Mouse (Mus musculus): ENCODE data around the gene Fchsd2. TPM values are rescaled to one million over a fixed set of nuclear protein-coding genes. Genes with fewer than 3 reads are reported as not detected.

Fchsd2 gene
- total RNA-seq, 2 experiments from 2014 or later, result 27.1 to 62.8 TPM

GRCm38 (mm10) chr7:101170482-101170881, 77.8 kb downstream of the Fchsd2 start:
- ATAC-seq (replicated peaks; ENCODE audit: poor library complexity), result no peak

DNA sequence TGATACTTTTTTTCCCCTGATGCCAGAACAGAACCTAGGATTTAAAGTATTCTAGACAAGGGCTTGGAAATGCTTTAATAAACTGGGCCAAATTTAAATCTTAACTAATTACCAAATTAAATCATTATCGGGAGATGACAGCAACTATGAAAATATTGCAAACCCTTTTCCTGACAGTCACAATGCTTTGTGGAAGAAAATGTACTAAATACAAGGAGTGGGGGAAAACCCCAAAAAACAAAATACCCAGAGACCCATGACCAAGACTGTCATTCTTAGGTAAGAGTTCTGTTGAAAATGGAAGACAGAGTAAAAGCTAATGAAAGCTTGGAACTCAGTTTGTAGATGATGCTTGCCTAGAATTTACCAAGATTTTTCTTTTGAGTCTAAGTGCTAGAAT, 78.3 kb downstream of the Fchsd2 start:
- no peak for ATAC-seq (replicated peaks; ENCODE audit: poor library complexity)

DNA sequence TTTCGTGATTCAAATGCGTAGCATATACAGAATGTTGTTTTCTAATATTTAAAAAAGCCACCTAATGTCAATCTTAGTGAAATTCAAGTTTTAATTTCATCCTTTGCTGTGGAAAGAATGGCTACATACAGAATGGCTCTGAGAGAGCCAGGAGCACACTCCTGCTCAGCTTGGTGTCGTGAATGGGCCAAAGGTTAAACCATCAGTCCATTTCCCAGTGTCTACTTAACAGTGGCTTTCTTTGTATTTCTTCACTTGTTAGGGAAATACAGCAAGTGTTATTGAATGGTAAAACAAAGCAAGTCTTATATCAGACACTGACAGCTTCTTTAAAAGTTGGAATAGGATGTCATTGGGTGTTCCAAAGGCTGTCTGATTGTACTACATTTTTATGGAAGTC, 80.7 kb downstream of the Fchsd2 start:
- no peak for ATAC-seq (replicated peaks; ENCODE audit: poor library complexity)

DNA sequence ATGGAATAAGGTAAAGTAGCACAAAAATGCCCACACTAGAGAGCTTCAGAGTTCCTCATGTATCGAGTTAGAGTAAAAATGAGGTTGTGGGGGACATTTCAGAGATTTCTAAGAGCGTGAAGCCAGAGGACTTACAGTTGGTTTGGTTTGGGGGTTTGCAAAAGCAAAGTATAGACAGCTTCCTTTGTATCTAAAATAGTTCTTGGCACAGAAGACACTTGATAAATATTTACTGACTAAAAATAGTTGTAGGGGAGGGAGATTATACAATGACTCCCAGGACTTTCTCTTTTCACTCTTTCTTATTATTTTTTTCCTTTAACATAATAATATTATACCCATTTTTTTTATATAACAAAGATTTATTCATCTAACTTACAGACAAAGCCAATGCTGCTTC, 86.1 kb downstream of the Fchsd2 start:
- ATAC-seq (replicated peaks; ENCODE audit: poor library complexity), result no peak

GRCm38 (mm10) chr7:101191326-101191969, 98.8 kb downstream of the Fchsd2 start:
- no peak for ATAC-seq (replicated peaks; ENCODE audit: poor library complexity)

DNA sequence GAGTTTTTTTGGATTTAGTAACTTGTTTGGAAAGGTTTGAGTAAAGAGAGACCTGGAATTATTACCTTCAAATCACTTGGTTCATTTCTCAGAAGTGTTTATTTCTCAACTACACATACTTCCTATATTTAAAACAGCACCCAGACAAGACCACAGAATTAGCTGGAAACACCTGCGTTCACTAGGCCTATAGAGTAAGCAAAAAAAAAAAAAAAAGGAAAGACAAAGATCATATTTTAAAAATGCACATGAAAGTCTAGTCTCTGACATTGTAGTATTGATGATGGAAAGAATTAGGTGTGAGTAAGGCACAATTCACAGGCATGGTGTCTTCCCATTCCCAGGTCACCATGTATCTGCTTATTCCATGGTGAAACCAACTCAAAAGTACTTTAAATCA, 118.2 kb downstream of the Fchsd2 start:
- ATAC-seq (replicated peaks; ENCODE audit: poor library complexity), result no peak

- ATAC-seq (replicated peaks; ENCODE audit: poor library complexity), result no peak
Measured at GRCm38 (mm10) chr7:101213515-101214263, 121.0 kb downstream of the Fchsd2 start.

- no peak for ATAC-seq (replicated peaks; ENCODE audit: poor library complexity)
Measured at GRCm38 (mm10) chr7:101216724-101217123, 124.1 kb downstream of the Fchsd2 start.

- ATAC-seq (replicated peaks; ENCODE audit: poor library complexity), result no peak
Measured at GRCm38 (mm10) chr7:101223501-101223900, 130.8 kb downstream of the Fchsd2 start.

GRCm38 (mm10) chr7:101229336-101229735, 136.7 kb downstream of the Fchsd2 start:
- ATAC-seq (replicated peaks; ENCODE audit: poor library complexity), result no peak

DNA sequence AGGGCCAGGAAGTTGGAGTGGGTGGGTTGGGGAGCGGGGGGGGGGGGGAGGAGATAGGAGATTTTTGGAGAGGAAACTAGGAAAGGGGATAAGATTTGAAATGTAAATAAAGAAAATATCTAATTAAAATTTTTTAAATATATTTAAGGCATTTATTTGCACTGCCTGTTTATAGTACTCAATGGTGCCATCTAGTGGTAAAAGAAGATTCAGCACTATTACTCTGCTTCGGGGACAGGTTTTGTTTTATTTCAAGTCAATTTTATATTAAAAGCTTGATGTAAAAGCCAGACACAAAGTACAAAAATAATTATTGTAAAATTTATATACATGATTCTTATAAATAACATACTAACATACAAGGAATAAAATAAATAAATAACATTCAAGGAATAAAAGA, 138.8 kb downstream of the Fchsd2 start:
- 0 out of 2 replicates have a peak, but pooled peaks have one; percentile 48 for ATAC-seq (replicated peaks; ENCODE audit: poor library complexity)

DNA sequence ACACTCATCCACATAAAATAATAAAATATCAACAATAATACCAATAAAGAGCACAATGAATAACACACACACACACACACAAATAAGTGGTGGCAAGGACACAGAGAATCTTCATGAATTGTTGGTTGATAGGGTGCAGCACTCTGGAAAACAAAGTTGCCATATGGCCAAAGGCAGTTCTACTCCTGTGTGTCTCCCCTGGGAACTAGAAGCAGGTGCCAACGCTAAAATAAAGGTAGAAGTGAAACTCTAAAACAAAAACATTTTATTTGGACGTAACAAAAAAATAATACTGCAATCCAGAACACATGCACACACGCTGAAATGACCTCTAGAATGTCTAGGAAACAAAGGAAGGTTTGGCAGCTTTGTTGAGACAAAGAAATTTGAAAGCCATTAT, 140.1 kb downstream of the Fchsd2 start:
- no peak for ATAC-seq (replicated peaks; ENCODE audit: poor library complexity)

GRCm38 (mm10) chr7:101236712-101237473, 144.2 kb downstream of the Fchsd2 start:
- no peak for ATAC-seq (replicated peaks; ENCODE audit: poor library complexity)

DNA sequence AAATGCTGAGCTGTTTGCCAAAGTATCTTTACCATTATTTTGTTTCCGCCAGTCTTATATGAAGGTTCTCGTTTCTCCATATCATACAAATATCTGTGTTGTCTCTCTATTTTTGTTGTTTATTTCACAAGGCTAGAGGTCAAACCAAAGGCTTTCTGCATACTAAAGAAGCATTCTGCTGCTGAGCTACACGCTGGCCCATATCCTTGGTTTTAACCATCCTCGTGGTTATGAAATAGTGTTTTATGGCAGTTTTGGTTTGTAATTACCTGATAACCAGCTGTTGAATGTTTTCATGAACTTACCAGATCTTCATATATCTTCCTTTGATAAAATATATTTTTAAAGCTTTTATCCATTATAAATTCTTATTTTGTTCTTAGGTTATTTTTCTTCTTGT, 156.1 kb downstream of the Fchsd2 start:
- no peak for ATAC-seq (replicated peaks; ENCODE audit: poor library complexity)

DNA sequence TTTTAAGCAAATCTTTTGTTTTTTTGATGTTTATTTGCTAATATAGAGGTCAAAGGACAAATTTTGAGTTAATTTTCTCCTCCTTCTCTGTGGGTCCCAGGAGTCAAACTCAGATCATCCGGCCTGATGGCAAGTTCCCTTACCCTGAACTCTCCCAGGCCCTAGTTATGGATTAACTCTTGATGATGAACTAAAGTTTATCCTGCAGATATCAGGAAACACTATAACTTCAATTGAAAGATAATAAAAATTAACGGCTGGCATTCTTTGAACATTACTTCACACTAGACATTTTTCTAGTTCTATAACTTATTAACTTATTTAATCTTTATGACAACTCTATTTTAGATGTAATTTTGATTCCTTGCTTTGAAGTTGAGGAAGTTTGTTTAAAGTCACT, 156.5 kb downstream of the Fchsd2 start:
- no peak for ATAC-seq (replicated peaks; ENCODE audit: poor library complexity)

DNA sequence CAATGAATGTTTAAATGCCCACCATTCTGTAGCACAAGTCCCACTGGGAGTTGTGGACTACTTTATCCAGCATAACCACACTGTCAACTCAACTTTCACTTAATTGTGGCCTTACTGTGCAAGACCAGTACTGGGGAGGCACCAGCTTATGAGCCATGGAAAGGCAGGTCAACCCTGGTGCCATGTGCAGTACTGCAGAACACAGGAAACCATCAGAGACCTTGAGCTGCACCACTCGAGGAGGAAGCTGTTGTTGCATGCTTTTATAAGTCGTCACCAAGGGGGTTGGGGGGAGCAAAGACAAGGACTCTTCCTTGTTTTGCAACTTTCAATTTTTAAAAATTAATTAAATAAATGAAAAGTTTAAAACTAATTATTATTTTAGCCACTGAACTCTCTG, 160.4 kb downstream of the Fchsd2 start:
- no peak for ATAC-seq (replicated peaks; ENCODE audit: poor library complexity)

DNA sequence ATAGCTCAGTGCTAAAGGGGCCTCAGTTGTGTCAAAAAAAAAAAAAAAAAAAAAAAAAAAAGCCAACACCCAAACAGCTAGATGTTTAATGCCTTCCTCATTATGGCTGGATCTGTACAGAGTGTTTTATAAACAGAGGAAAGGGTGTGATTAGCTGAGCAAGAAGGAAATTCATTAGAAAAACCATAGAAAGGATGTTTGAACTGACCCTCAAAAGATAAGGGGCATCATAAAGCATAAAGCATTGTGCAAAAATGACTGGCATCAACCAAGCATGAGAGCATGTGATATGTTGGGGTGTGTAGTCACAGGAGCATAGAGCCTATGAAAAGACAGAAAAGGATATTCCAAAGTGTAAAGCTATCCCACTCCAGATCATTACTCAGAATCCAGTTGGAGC, 165.8 kb downstream of the Fchsd2 start:
- no peak for ATAC-seq (replicated peaks; ENCODE audit: poor library complexity)

DNA sequence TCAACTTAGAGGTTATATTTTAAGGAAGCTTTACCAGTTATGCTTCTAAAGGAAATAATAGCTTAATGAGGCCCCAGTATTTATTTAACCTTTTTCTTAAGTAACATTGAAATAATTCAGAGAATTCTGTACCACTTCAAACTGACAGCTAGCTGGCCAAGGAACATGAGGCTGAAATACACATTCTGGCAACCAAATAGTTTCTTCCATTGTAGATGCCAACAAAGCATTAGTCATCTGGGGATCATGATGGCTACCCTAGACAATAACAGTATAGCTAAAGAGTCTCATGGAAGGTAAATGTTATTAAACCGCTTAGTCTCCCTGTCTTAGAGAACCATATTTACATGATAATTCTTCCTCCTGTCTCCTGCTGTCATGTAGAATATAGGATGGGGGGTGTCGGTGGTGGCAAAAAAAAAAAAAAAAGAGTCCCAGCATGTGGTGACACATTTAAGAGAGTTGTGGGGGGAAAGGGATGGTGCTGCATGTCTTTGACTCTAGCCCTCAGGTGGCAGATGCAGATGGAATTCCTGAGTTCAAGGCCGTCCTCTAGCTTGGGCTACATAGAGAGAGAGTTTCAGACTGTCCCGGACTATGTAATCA, 169.4 kb downstream of the Fchsd2 start:
- ATAC-seq (replicated peaks; ENCODE audit: poor library complexity), result no peak

DNA sequence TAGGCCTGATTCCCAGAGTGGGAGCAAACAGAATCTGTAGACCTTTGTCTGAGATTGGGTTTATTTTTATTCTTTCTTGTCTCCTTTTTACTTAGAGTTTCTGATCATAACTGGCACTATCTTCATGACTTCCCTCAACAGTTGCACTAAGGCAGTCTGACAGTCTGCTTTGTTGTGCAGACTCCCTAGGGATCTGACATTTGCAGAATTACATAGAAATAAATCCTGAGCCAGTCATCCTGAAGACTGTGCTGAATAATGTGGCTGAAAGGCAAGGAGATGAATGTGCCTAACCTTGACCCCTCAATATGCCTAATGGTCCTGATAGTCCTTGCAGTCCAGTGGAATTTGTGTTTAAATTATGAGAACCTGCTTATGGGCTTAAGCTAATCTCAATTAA, 170.8 kb downstream of the Fchsd2 start:
- ATAC-seq (replicated peaks; ENCODE audit: poor library complexity), result no peak

- ATAC-seq (replicated peaks; ENCODE audit: poor library complexity), result no peak
Measured at GRCm38 (mm10) chr7:101267457-101268259, 175.0 kb downstream of the Fchsd2 start.

DNA sequence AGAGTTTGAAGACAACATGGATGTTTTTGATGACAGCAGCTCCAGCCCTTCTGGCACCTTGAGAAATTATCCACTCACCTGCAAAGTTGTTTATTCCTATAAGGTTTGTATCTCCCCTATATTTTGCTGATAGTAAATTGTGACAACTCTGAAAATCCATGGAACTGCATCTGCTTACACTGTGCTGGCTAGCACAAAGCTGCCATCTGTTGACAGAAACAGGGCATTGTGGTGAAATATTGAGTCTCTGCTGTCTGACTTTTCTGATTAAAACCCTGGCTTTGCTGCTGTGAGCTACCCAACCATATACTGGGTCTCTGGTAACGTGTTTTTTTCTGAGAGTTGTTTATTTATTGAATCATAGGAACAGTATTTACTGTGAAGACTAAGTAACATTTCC, 178.9 kb downstream of the Fchsd2 start:
- ATAC-seq (replicated peaks; ENCODE audit: poor library complexity), result 0 out of 2 replicates have a peak, but pooled peaks have one; percentile 29
